Mouse (Mus musculus) stomach, postnatal 0 days (tissue): ENCODE measurements around the gene Cd300lg.

Source experiments
- CTCF ChIP-seq: IDR thresholded peaks from 2 replicates; pipeline ENCODE4 v1.5.1; 2016; ENCODE audit warnings: antibody characterized with exemption, low read depth, mild to moderate bottlenecking, moderate library complexity
- EP300 ChIP-seq: optimal IDR thresholded peaks from 2 replicates; pipeline ENCODE3; 2016; ENCODE audit warnings: antibody characterized with exemption

DNA sequence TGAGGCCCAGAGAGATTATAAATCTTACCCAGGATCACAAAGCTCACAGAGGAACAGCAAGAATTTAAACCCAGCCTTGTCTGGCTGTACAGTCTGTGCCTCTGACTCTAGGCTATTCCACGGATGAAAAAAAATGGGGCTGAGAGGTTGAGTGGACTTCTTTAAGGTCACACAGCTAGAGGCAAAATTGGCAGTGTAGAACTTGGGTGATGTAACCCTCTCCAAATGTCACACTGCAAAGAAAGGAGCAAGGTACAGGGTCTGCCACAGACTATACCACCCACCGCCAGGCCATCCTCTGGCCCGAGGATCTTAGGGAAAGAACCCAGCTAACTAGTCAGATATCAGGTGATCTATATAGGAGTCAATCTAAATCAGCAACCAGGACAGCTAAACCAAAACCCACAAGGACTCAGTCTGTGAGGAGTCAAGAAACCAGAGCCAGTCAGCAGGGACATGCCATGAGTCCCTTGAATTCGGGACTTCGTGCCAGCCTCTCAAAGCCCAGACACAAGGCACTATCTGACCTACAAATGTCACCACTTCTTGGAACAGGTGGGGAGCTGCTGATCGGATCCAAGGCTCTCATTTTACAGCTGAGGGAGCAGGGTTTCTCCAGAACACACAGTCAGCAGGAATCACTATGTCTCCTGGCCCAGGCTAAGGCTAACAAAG is 17.1 kb upstream of the Cd300lg start:
- TF ChIP-seq CTCF (no peak), EP300 (no peak)
